Mouse (Mus musculus) forelimb bud, embryonic 11.5 days (tissue): ENCODE data around the gene 2010111I01Rik.
"Not testable (repeated sequence)": the region's sequence is repeated elsewhere in the genome, so short reads cannot be mapped to it uniquely, and the experiment has no call there.

Experiments
- DNase-seq: peaks from one replicate; pipeline ENCODE4 v3.0.0-alpha.2; 2012; ENCODE audit warnings: low read depth, low spot score

The 2010111I01Rik gene

DNA sequence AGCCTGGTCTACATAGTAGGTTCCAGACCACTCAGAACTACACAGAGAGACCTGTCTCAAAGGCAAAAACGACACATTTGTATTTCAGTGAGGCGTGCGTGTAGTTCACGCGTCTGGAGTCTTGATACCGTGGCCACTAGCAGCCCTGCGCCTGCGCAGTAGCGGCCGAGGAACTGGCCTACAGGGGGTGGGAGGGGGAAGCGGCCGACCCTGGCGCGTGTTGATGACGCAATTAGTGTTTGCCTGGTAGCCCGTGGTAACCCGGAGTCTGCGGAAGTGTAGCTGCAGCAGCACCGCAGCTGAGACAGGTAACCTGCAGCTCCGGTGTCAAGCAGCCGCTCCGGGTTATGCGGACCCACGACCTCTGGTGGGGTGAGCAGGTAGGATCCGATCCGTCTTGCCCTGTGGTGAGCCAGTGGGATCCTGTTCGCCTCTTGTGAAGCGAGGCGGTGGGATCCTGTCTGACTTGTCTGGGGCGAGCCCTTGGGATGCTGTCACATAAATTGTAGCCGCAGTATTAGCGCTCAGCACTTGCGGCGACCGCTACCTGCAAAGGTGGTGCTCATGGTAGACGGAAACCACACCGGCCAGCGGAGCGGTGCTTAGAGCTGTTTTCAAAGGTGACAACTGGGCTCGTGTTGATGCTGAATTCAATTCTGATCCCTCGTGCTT is at the start of gene 2010111I01Rik:
Gene 2010111I01Rik (plus strand): TSS at position 254 of the 672 bp plus-strand sequence.
- peak; percentile 98 for DNase-seq

DNA sequence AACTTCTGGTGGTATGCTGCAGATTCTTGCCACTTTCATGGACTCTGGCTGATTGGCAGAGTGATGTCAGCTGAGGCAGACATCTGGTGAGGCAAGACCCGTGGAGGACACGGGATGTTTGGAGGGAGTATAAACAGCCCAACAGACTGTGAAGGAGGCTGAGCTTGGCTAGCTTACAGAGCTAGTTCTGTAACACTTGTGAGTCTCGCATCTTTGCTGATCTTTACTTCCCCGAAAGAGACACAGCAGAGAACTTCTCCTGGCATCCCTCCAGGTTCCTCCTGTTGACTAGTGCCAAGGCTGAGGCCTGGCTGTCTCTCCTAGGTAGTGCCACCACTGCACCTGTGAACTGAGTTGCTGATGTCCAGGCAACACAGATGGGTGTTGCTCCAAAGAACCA is 48.0 kb upstream of the 2010111I01Rik start:
- no peak for DNase-seq

GRCm38 (mm10) chr13:62917416-62918110 is 47.1 kb upstream of the 2010111I01Rik start:
- DNase-seq, result no peak

DNA sequence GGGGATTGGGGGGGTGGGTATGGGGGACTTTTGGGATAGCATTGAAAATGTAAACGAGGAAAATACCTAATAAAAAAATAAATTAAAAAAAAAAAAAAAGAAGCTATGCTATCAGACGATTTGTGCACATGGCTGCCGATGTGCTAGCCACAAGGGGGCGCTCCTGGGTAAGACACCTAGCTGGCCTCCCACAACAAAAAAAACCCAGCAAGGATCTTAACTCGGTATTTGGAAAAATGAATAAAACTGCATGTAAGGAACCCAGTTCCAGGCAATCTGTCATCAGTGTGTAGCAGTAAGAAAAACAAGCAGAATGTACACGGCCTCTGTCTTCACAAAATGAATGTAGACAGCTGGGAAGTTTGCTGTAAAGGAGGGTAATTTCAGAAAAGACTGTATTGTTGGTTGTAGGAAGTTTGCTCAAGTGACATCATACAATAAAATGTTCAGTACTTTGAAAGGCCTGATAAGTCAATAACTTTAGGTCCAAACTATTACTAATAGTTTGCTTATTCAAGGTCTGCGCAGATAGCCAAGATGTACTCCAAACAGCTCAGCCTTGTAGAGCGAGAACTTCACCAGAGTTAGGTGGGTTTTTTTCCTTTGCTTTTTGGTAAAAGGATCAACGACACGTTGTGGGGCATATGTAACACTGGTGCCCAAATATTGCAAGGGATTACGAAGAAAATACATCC is 44.9 kb upstream of the 2010111I01Rik start:
- DNase-seq, result peak; percentile 71

GRCm38 (mm10) chr13:62922645-62923044 is 42.0 kb upstream of the 2010111I01Rik start:
- no peak for DNase-seq

- no peak for DNase-seq
These were observed 41.5 kb upstream of the 2010111I01Rik start for GRCm38 (mm10) chr13:62923182-62923581.

DNA sequence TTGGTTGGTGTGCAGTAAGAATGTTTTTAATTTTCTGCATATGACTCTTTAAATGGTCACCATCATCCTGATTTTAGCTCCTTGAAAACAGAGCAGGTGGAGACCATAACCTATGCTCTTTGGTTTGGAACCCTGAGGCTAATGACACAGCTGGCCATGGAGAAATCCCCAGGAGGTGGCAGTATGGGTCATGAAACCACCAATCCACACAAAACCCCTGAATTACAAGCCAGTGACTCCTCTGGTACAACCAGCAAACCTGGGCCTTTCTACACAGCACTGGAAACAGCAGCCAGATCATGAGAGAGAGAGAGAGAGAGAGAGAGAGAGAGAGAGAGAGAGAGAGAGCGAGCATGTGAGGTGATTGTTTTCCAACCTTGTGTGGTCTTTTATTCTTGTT is 38.2 kb upstream of the 2010111I01Rik start:
- DNase-seq, result peak; percentile 72

- no peak for DNase-seq
These were observed 37.2 kb upstream of the 2010111I01Rik start for GRCm38 (mm10) chr13:62927470-62927869.

GRCm38 (mm10) chr13:62929144-62929543 is 35.5 kb upstream of the 2010111I01Rik start:
- not testable (repeated sequence) for DNase-seq

DNA sequence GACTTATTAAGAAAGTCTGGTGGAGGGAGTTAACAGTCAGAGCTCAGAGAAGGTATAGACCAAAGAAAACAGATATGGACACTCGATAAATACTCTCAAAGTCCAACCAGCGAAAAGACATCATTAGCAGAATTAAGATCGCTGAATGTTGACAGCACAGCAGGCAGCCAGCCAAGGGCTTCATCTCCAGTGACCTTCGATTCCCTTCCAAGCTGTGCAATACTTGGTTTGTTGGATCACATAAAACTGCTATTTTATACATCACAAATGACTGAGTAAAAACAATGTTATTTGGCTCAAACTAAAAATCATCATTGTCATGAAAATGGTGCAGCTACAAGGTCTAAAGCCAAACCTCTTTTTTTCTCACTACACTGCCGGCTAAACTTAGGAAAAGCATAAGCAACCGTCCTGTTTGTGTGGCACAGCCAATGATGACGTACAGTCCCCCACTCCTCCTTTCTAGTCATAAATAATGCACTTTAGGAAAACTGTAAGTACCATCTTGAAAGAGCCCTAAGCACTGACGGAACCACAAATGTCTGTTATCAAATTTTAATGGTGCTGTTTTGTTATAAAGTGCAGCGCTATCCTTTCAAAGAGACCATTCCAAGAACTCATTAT is 34.8 kb upstream of the 2010111I01Rik start:
- no peak for DNase-seq

- no peak for DNase-seq
These were observed 32.2 kb upstream of the 2010111I01Rik start for GRCm38 (mm10) chr13:62932452-62932851.

GRCm38 (mm10) chr13:62939371-62939770 is 25.3 kb upstream of the 2010111I01Rik start:
- no peak for DNase-seq

DNA sequence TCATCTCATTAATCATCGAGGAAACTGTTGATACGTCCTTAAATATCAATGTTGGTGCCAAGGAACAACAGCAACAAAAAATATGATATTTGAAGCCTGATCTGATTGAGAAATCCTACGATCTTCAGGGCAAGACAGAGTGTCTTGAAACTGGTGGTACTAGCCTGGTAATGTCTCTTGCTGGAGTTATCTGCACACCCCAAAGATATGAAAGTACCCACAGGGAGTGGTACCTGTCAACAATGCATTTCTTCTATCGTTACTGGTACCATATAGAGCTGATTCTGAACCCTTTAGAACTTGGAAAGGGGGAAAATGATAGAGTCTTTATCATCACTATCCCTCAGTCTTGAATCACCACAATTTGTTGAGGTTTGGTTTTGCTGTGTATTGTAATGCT is 24.9 kb upstream of the 2010111I01Rik start:
- DNase-seq, result no peak

- DNase-seq, result no peak
These were observed 24.0 kb upstream of the 2010111I01Rik start for GRCm38 (mm10) chr13:62940721-62941120.

DNA sequence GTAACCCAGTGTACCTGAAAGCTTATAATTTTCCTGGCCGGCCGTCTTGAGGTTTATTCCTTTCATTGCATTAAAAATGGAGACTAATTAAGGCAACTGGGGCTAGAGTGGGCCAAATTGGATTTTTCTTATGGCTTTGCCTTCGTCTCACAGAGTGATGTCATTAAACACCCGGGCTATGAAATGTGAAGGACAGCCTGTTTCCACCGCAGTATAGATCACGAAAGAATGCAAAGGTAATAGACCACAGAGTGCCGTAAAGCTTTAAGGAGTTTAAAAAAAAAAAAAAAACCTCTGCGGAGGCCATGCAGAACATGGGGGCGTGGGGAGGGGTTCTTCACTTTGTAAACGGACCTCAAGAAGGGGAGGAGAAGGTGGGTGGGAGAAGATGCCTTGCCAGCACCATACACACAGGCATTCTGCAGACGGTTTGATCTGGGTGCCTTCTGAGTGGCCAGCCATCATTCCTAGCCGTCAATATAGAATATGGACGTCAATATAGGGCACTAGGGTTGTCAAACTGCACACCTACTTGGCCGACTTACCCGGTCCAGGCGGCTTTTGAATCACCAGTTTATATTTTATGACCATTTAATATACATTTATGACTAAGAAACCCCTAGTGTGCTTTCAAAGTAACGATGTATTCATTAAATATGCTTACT is 23.2 kb upstream of the 2010111I01Rik start:
- no peak for DNase-seq

DNA sequence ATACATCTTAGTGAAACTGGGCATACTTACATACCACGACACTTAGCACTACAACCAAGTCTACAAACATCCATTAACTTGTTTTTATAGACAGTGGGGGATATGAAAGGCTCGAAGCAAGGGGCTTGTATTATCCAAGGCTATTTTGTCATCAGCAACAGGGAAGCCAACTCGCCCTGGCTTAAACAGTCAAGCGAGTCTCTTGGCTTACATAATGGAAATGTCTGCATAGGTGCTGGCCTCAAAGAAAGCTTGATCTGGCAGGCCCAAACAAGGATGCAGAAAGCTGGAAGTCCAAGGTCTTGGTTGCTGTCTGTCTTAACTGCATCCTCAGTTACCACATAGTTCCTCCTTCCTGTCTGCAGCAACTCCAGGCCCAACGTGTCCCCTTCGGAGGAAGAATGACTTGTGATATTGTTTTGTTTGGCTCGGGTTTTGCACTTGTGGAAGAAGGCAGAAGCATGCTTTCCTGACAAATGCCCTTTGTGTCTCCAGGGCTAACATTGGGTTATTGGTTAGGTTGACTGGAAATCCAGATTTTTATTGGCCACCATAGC is 21.3 kb upstream of the 2010111I01Rik start:
- DNase-seq, result no peak

GRCm38 (mm10) chr13:62944109-62944508 is 20.6 kb upstream of the 2010111I01Rik start:
- no peak for DNase-seq

GRCm38 (mm10) chr13:62949560-62950188 is 15.0 kb upstream of the 2010111I01Rik start:
- no peak for DNase-seq

DNA sequence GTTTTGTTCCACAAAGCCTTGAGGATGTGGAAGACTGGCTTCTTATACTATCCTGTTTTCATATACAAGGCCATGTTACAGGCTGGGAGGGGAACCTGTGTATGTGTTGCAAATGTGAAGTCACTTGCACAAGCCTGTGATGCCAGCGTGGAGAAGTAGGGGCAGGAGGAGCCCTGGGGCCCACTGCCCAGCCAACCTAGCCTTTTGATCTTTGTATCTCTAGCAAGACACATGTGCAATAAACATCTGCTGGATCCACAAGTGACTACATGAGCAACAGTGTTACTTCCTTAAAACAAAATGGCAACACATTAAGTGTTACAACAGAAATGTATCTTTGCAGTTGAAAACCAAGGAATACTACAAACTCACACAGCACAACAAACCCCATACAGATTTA is 13.1 kb upstream of the 2010111I01Rik start:
- no peak for DNase-seq

GRCm38 (mm10) chr13:62952047-62952446 is 12.6 kb upstream of the 2010111I01Rik start:
- DNase-seq, result no peak

DNA sequence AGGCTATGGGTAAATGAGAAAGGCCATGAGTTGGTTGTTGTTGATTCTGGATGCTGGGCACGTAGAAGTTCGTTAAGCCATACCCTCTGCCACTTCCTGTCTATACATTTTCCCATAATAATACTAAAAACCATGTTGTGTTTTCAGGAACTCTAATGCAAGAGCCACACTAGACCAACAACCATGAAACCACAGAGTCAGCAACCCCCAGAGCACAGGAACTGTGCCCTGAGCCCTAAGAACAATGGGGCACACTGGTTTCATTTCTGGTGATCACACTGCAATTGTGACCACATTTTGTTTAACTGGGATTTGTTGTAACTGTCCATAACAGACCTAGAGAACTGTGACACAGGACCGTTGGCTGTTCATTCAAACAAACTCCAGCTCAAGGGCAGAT is 12.1 kb upstream of the 2010111I01Rik start:
- DNase-seq, result no peak
